Mouse (Mus musculus): Measurements from ENCODE around the gene Zfp493. TPM values are rescaled to one million over a fixed set of nuclear protein-coding genes. Genes with fewer than 3 reads are reported as not detected.
"Not testable (repeated sequence)": the region's sequence is repeated elsewhere in the genome, so short reads cannot be mapped to it uniquely, and the experiment has no call there.

The Zfp493 gene
- 3.3 and 3.8 TPM in 2 replicates for polyA plus RNA-seq (2016; fragmentation: Nextera tagmentation; extraction: Ambion mirVana)

DNA sequence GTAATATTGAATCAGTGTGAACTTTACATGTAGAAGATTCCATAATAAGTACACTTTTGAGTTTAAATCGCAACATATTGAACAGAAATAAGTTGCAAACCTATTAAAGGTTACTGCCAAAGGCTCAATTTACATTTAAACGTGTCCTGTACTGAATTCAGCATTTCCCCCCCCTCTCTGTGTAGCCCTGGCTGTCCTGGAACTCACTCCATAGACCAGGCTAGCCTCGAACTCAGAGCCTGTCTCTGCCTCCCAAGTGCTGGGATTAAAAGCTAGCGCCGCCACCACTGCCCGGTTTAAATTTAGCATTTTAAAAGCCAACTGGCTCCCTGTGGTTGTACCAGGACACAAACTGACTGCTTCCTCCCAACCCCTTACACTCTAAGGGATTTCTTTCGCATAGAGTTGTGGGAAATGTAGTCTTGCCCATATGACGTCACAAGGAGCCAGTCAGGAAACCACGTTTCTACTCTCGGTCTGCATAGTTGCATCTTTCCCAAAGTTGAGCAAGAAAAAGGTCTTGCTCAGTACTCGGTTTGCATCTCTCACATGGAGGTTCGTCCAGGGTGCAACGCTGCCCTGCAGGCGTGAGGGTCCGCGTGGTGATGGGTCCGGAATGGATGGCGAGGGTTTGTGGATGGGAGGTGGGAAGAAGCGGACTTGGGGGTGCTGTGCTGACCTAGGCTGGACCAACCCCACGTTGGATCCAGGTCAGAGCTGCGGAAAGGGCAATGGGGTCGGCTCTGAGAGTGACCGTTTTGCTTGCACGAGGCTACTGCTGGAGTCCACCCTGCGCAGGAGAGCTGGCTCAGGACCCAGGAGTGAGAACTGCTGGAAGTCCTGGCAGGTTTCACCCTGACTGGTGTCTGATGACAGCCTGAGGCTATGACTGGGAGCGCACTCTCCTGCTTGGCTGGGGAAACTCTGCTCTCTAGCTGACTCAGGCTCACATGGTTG lies at the start of gene Zfp493:
TSS of gene Zfp493 (plus strand) at position 429 of the 957 bp plus-strand sequence.
- H3K4me2 ChIP-seq (replicated peaks) = peak within 1 kb of the TSS; percentile 75
- peak; percentile 91 for ATAC-seq (ENCODE audit: insufficient number of reproducible peaks, insufficient read depth, low FRiP score, low TSS enrichment)
- H3K4me1 ChIP-seq = no peaks in the 10 kb centered on the region
- peak within 1 kb of the TSS; percentile 70 for H3K4me3 ChIP-seq
- 9% methylated on average over 26 of the region's 26 CpGs for WGBS
- H3K9ac ChIP-seq = peak within 1 kb of the TSS; percentile 69
- no peaks in the 10 kb centered on the region for H3K36me3 ChIP-seq
- H3K27ac ChIP-seq = peak within 1 kb of the TSS; percentile 54; the same call in 1 of the 2 replicates
- no peaks in the 10 kb centered on the region for H3K9me3 ChIP-seq
- H3K27me3 ChIP-seq = no peaks in the 10 kb centered on the region

DNA sequence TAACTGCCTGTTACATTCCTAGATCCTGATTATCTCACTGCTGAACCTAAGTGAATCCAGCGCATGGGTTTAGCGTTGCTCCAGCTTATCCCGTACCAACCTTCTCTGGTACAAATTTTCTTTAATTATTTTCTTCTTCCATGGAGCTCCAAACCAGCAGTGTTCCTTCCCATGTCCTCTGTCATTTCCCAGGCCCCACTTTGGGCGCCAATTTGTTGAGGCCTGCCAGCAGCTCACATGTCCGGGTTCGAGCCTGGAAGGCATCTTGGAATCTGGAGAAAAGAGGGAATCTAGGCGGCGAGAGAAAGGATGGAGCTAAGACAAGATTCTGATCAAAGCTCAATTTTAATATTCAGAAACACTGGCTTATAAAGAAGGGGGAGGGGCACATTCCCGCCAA lies 45.1 kb upstream of the Zfp493 start:
- H3K4me1 ChIP-seq; H3K4me2 ChIP-seq (replicated peaks); H3K27me3 ChIP-seq; H3K36me3 ChIP-seq; H3K4me3 ChIP-seq; ATAC-seq (ENCODE audit: insufficient number of reproducible peaks, insufficient read depth, low FRiP score, low TSS enrichment); H3K9ac ChIP-seq; H3K27ac ChIP-seq: not testable (repeated sequence)
- peaks cover 12% of the 10 kb centered on the region; the same call in 1 of the 2 replicates for H3K9me3 ChIP-seq
- WGBS = 92% methylated on average over 9 of the region's 9 CpGs

DNA sequence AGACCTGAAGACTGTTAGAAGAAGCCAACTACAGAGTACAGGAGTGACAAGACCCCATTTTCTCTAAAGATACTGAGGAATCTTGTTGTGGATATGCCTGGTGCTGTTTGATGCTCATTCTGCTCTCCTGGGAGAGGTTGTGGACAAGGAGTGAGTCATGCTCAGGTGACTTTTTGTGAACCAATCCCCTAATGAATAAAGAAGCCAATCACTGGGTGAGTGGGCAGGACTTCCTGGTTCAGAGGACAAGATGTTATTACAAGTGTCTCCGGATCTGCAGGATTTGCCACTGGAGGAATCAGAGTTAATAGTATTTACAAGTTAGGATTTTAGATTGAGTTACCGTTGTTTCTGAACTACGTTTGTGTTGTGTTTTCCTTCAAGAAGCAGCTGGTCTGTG lies 36.6 kb upstream of the Zfp493 start:
- H3K4me1 ChIP-seq = no peaks in the 10 kb centered on the region
- H3K27ac ChIP-seq = no peak overlapping the region
- WGBS = 88% methylated on average over 3 of the region's 3 CpGs
- H3K4me2 ChIP-seq (replicated peaks) = no peak overlapping the region
- peaks cover under 1% of the 10 kb centered on the region; the same call in 1 of the 2 replicates for H3K9me3 ChIP-seq
- no peaks in the 10 kb centered on the region for H3K27me3 ChIP-seq
- H3K4me3 ChIP-seq = no peak overlapping the region
- H3K36me3 ChIP-seq = peaks cover 6% of the 10 kb centered on the region
- no peak overlapping the region for H3K9ac ChIP-seq
- no peak for ATAC-seq (ENCODE audit: insufficient number of reproducible peaks, insufficient read depth, low FRiP score, low TSS enrichment)

DNA sequence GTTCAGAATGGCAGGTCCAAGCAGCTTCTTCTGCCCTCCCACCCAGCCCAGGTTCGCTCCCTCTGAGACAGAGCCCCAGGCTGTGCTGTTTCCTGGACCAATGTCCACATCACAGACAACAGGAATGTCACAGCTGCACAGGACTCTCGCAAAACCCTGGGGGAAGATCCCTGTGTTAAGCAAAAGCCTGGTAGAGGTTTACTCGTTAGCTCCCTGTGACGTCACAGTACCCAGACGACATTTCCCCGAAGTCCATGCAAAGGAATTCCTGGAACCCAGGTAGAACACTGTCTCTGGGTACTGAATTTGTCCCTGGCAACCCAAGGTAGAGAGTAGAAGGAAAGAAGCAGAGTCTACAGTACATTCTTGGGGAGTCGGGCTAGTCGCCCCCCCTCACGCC lies 35.6 kb upstream of the Zfp493 start:
- no peak overlapping the region for H3K9ac ChIP-seq
- no peak for ATAC-seq (ENCODE audit: insufficient number of reproducible peaks, insufficient read depth, low FRiP score, low TSS enrichment)

DNA sequence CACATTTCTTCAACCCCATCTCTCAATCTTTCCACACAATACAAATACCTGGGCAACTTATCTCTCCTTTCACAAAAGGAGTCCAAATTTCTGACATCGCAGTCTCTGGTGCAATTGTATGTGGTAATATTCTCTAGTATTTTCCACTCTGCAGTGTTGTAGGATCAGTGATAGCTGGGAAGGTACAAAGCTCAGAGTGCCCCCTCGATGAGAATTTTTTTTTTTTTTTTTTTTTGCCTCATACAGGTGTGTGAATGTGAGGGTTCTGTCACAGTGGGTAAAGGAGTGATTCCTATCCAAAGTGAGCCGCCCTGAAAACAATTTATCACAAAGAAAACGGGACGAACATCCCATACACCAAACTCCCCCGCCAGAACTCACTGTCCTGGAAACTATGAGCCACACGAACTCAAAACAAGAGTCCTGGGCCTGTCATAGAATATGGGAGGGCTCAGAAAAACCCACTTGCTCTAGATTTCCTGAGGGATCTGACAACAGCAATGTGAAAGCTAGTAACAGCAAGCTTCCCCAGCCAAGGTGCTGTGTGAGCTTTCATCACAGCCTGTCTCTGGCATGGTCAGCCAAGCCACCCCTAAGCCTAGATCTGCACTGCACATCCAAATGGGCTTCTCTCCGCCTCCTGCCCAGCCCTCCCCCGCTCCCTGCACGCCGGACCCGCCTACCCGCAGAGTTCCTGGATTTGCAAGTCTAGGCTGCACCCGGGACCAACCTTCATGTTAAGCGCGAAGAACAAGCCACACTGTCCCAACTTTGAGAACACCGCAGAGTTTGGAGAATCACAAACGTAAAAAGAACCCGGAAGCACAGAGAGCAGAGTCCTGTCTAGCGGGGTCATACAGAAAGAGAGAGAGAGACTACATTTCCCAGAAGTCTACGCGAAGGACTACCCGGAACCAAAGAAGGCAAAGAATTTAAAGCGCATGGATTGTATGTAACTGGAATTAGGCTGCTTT lies 24.9 kb upstream of the Zfp493 start, which contains the start of gene Zfp85:
TSS of gene Zfp85 (minus strand) at position 896 of the 974 bp plus-strand sequence.
- WGBS = 9% methylated on average over 24 of the region's 24 CpGs
- H3K4me1 ChIP-seq = peaks cover 4% of the 10 kb centered on the region; the same call in 1 of the 2 replicates
- peak within 1 kb of the TSS; percentile 75; the same call in 1 of the 2 replicates for H3K27ac ChIP-seq

More for the DNA sequence above, 35.6 kb upstream of the Zfp493 start:
- Histone ChIP-seq H3K9me3 (peaks cover 4% of the 10 kb centered on the region; the same call in 1 of the 2 replicates), H3K4me2 (replicated peaks) (no peak overlapping the region), H3K4me1 (no peaks in the 10 kb centered on the region), H3K36me3 (peaks cover 16% of the 10 kb centered on the region), H3K27me3 (no peaks in the 10 kb centered on the region), H3K4me3 (no peak overlapping the region), H3K27ac (no peak overlapping the region)
- WGBS = 87% methylated on average over 9 of the region's 9 CpGs

DNA sequence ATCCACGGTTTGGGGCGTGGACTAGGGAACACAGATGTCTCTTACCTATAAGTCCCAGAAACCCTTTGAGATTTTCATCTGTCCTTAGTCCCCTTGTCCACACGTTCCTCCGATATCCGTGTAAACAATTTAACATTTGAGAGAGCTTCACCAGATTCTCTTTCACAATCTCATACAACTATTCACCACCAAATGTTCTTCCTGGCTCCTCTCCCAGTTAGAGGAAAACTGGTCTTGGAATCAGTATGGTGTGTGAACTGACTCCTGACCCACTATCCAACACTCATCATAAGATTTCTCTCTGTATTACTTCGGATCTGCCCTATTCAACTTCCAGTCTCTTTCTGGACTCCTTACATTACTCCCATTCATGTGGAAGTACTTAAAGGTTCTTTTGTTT lies 23.7 kb upstream of the Zfp493 start:
- WGBS = 85% methylated on average over 6 of the region's 6 CpGs

More for the DNA sequence above, 24.9 kb upstream of the Zfp493 start, which contains the start of gene Zfp85:
- Histone ChIP-seq H3K9me3 (no peaks in the 10 kb centered on the region), H3K27me3 (no peaks in the 10 kb centered on the region), H3K4me3 (peak within 1 kb of the TSS; percentile 64), H3K36me3 (0 out of 2 replicates have a peak, but pooled peaks cover 7% of the 10 kb centered on the region), H3K9ac (peak within 1 kb of the TSS; percentile 61), H3K4me2 (replicated peaks) (peak within 1 kb of the TSS; percentile 62)
- peak; percentile 92 for ATAC-seq (ENCODE audit: insufficient number of reproducible peaks, insufficient read depth, low FRiP score, low TSS enrichment)

DNA sequence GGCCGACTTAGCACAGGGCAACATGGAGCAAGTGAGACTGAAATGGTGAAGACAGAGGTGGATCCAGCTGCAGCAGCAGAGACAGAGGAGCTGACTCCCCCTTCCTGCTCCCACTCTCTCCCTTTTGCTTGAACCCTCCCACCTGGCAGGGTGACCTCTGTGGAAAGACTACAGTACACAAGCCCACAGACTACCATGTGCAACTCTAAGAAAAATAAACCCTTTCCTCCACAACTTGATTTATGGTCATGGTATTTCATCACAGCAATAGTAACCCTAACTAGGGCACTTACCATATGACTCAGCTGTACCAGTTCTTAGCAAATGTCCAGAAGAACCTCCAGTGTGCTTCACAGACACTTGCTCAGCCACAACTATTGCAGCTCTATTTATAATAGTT lies 19.5 kb upstream of the Zfp493 start:
- H3K27ac ChIP-seq = no peak overlapping the region

More for the DNA sequence above, 23.7 kb upstream of the Zfp493 start:
- ATAC-seq (ENCODE audit: insufficient number of reproducible peaks, insufficient read depth, low FRiP score, low TSS enrichment) = no peak
- Histone ChIP-seq H3K27me3 (no peaks in the 10 kb centered on the region), H3K4me1 (peaks cover 4% of the 10 kb centered on the region; the same call in 1 of the 2 replicates), H3K4me3 (no peak overlapping the region), H3K36me3 (0 out of 2 replicates have a peak, but pooled peaks cover 4% of the 10 kb centered on the region), H3K9ac (no peak overlapping the region), H3K4me2 (replicated peaks) (peak overlapping the region; percentile 62), H3K27ac (no peak overlapping the region), H3K9me3 (no peaks in the 10 kb centered on the region)

DNA sequence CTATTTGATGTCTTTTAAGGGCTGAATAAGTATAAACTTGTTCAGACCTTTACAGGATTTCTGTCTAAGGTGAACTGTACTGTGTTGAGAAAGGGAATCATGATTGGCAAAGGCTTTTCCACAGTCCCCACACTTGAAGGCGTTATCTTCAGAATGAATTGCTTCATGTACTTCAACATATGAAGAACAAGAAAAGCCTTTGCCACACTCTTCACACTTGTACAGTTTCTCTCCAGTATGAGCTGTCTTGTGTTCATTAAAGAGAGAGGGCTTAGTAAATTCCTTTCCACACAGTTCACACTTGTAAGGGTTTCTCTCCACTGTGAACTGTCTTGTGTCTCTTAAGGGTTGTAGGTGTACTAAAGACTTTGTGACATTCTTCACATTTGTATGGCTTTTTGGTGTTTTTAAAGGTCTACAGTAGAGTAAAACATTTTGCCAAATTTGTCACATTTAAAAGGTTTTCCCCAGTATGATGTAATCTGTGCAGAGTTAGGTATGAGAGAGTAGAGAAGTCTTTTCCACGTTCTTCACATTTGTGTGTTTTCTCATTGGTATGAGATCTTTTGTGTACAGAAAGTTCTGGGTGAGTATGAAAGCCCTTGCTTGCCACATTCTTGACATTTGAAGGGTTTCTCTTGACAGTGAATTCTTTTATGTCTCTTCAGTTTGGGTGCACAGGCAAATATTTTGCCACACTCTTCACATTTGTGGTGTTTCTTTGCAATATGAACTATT lies 16.3 kb upstream of the Zfp493 start:
- 72% methylated on average over 2 of the region's 2 CpGs for WGBS
- Histone ChIP-seq H3K4me3 (no peak overlapping the region), H3K27ac (no peak overlapping the region), H3K9me3 (no peaks in the 10 kb centered on the region), H3K4me2 (replicated peaks) (no peak overlapping the region), H3K36me3 (no peaks in the 10 kb centered on the region), H3K9ac (no peak overlapping the region), H3K27me3 (no peaks in the 10 kb centered on the region), H3K4me1 (no peaks in the 10 kb centered on the region)
- ATAC-seq (ENCODE audit: insufficient number of reproducible peaks, insufficient read depth, low FRiP score, low TSS enrichment) = no peak

More for the DNA sequence above, 19.5 kb upstream of the Zfp493 start:
- H3K9me3 ChIP-seq = no peaks in the 10 kb centered on the region
- ATAC-seq (ENCODE audit: insufficient number of reproducible peaks, insufficient read depth, low FRiP score, low TSS enrichment) = no peak
- 76% methylated on average over 1 of the region's 1 CpGs for WGBS
- no peak overlapping the region for H3K4me3 ChIP-seq
- H3K27me3 ChIP-seq = no peaks in the 10 kb centered on the region
- no peak overlapping the region for H3K4me2 ChIP-seq (replicated peaks)
- H3K9ac ChIP-seq = no peak overlapping the region
- H3K36me3 ChIP-seq = no peaks in the 10 kb centered on the region
- no peaks in the 10 kb centered on the region for H3K4me1 ChIP-seq

DNA sequence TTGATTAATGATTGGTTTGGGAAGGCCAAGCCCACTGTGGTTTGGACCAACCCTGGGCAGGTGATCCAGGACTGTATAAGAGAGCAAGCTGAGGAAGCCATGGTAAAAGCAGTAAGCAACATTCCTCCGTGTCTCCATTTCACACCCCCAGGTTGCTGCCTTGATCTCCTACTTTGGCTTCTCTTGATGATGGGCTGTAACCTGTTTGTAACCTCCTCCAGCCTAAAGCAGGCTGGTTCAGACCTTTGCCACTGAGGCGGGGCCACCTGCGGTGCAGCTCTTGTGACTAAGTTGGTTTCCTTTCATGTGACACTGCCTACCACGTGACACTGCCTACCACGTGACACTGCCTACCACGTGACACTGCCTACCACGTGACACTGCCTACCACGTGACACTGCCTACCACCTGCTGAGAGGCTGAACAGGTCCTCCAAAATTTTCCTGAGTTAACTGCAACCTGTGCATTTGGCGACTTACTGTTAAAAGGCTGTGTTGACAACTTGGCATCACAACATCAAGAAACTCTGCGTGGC lies 12.5 kb downstream of the Zfp493 start:
- H3K4me3 ChIP-seq = no peak overlapping the region
- H3K4me2 ChIP-seq (replicated peaks) = no peak overlapping the region
- no peak overlapping the region for H3K27ac ChIP-seq
- H3K9ac ChIP-seq = no peak overlapping the region
- no peaks in the 10 kb centered on the region for H3K4me1 ChIP-seq
- 0 out of 2 replicates have a peak, but pooled peaks cover 3% of the 10 kb centered on the region for H3K9me3 ChIP-seq
- H3K36me3 ChIP-seq = peaks cover 5% of the 10 kb centered on the region
- no peak for ATAC-seq (ENCODE audit: insufficient number of reproducible peaks, insufficient read depth, low FRiP score, low TSS enrichment)
- no peaks in the 10 kb centered on the region for H3K27me3 ChIP-seq
- 90% methylated on average over 10 of the region's 10 CpGs for WGBS

DNA sequence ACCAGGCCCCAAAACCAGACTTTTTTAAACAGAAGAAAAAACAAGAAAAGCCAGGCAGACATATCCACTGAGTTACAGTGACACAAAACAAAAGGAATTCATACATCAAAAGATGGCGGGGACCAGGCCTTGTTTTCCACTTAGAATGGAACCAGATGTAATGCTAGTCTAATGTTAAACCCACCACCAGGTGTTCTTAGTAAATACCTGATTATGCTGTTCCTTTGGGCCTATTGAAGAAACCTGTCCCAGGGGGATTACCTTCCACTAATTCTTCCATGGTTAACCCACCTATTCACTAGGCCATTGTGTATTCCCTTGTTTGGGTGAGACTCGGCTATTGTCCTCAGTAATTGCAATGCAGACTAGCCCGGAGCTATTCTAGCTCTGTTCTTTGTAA lies 19.1 kb downstream of the Zfp493 start:
- WGBS = 74% methylated on average over 3 of the region's 3 CpGs
- Histone ChIP-seq H3K9me3 (no peaks in the 10 kb centered on the region), H3K27me3 (no peaks in the 10 kb centered on the region), H3K4me3 (no peak overlapping the region), H3K4me1 (no peaks in the 10 kb centered on the region), H3K27ac (no peak overlapping the region), H3K9ac (no peak overlapping the region), H3K4me2 (replicated peaks) (no peak overlapping the region), H3K36me3 (no peaks in the 10 kb centered on the region)
- ATAC-seq (ENCODE audit: insufficient number of reproducible peaks, insufficient read depth, low FRiP score, low TSS enrichment) = no peak
